Comparison of ENCODE assay signal across 28 mouse cellular contexts in the genomic region with DNA sequence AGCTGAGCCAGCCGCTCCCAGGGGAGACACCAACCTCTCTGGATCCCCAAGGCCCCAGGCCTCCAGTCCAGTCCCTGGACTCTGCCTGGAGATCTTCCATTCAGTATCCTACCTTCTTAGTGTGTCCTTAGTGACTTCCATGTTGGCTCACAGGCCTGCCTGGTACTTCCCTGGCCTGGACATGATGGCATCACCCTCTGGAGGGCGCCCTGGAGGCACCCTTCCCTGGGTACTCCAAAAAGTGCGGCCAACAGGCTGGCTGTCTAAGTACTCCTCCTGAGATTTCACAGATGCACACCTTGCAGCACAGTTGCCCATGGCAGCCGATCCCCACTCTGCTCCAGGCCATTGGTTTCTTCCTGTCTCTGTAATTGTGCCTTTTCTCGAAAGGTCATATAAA. TPM values are rescaled to one million over a fixed set of nuclear protein-coding genes. Genes with fewer than 3 reads are reported as not detected.
DNase-seq lines count a peak whose midpoint lies in the region; TF ChIP-seq lines count a peak whose summit lies in the region.
"Had no signal": no experiment of that assay in that cellular context is flagged by ENCODE, and none has a peak within 500 bp of the region (broad histone marks: within the 10 kb centered on the region; RNA-seq: fewer than 3 reads in every experiment).

No protein-coding gene starts in this region.

- TF ChIP-seq POLR2A in brain, embryonic 14.5 days (IDR thresholded peaks at IDR 0.05; ENCODE audit: borderline replicate concordance, extremely low read depth, insufficient read depth, insufficient read length, poor library complexity, severe bottlenecking): no peak

- peaks cover 5% of the 10 kb centered on the region; the same call in 1 of the 2 replicates for H3K27me3 ChIP-seq in E14TG2a.4 (ENCODE audit: insufficient read depth, low read length)
- H3K27me3 ChIP-seq: hindbrain, embryonic 12.5 days; neural tube, embryonic 12.5 days; stomach, embryonic 15.5 days had no signal

- no peaks in the 10 kb centered on the region for H3K9me3 ChIP-seq in E14TG2a.4 (ENCODE audit: low read length)
- H3K9me3 ChIP-seq: embryonic facial prominence, embryonic 13.5 days; forebrain, embryonic 10.5 days; heart, embryonic 10.5 days; heart, embryonic 15.5 days; hindbrain, embryonic 12.5 days; limb, embryonic 10.5 days; limb, embryonic 15.5 days; liver, embryonic 15.5 days; midbrain, embryonic 10.5 days; neural tube, embryonic 12.5 days; stomach, embryonic 15.5 days had no signal

- peak; percentile 20 for TF ChIP-seq CTCF in E14TG2a.4 (conservative IDR thresholded peaks at IDR 0.05; ENCODE audit: low read length)
- peak; percentile 0; the same call in 1 of the 2 replicates for TF ChIP-seq CTCF in brain, embryonic 14.5 days (IDR thresholded peaks at IDR 0.05; ENCODE audit: borderline replicate concordance, extremely low read depth, insufficient read depth, insufficient read length)

- H3K36me3 ChIP-seq in E14TG2a.4 (ENCODE audit: insufficient read depth, low read length): no peaks in the 10 kb centered on the region
- H3K36me3 ChIP-seq: embryonic facial prominence, embryonic 13.5 days; forebrain, embryonic 10.5 days; heart, embryonic 10.5 days; heart, embryonic 15.5 days; hindbrain, embryonic 12.5 days; limb, embryonic 10.5 days; limb, embryonic 15.5 days; liver, embryonic 15.5 days; midbrain, embryonic 10.5 days; neural tube, embryonic 12.5 days; stomach, embryonic 15.5 days had no signal

- no peak overlapping the region for H3K4me3 ChIP-seq in E14TG2a.4 (replicated peaks; ENCODE audit: low read length)
- H3K4me3 ChIP-seq: embryonic facial prominence, embryonic 13.5 days; forebrain, embryonic 10.5 days; heart, embryonic 10.5 days; heart, embryonic 15.5 days; hindbrain, embryonic 12.5 days; limb, embryonic 10.5 days; limb, embryonic 15.5 days; liver, embryonic 15.5 days; midbrain, embryonic 10.5 days; myocyte; neural tube, embryonic 12.5 days; stomach, embryonic 15.5 days had no signal

- H3K4me1 ChIP-seq in E14TG2a.4 (replicated peaks; ENCODE audit: low read depth, low read length): peaks cover 58% of the 10 kb centered on the region
- H3K4me1 ChIP-seq: embryonic facial prominence, embryonic 13.5 days; forebrain, embryonic 10.5 days; heart, embryonic 10.5 days; heart, embryonic 15.5 days; limb, embryonic 10.5 days; limb, embryonic 15.5 days; liver, embryonic 15.5 days; stomach, embryonic 15.5 days had no signal

- DNase-seq in adrenal gland, postnatal 14 days: peak; percentile 63
- no peak for DNase-seq in adrenal gland, postnatal 4 days (ENCODE audit: low spot score in 2 of 2)
- peak; percentile 3 for DNase-seq in layer of hippocampus, adult 9-11 months
- no peak for DNase-seq in layer of hippocampus, postnatal 14 days (ENCODE audit: low spot score in 2 of 2)
- no peak for DNase-seq in brain, embryonic 14.5 days (ENCODE audit: low read depth)
- DNase-seq in heart, postnatal 4 days: no peak
- DNase-seq in right cerebral cortex, adult 18-20 months: no peak
- DNase-seq: cerebellum, adult 11 months; cerebellum, adult 9-11 months; gastrocnemius, postnatal 25 days; heart, adult 11 months; kidney, adult 8-10 months; kidney, postnatal 10 days; lung, embryonic 14.5 days; thymus, postnatal 25 days had no signal

RNA-seq across cellular contexts. Expression of gene Dlgap4, which starts 42.1 kb away (rescaled TPM):
- total RNA-seq in adrenal gland, postnatal 14 days (2021): 39.3 and 51.3 TPM in 2 replicates
- 10 to 100 TPM; 52.4 to 53.9 TPM for total RNA-seq in adrenal gland, postnatal 4 days (2021)
- 100 to 1,000 TPM; 194 TPM for total RNA-seq in layer of hippocampus, postnatal 14 days (2021)
- 344 and 397 TPM in 2 replicates for polyA plus RNA-seq in brain, embryonic 14.5 days (2012; rRNA removed)
- total RNA-seq in heart, postnatal 4 days (2021): 10 to 100 TPM; 57.1 to 58.3 TPM

Comparison
In these comparisons a context has a peak if more than half of its experiments do, and no peak if none do; other contexts are left out.
1. DNase-seq: peak in adrenal gland, postnatal 14 days (single experiment) and layer of hippocampus, adult 9-11 months (single experiment); none in adrenal gland, postnatal 4 days (0 of 2), layer of hippocampus, postnatal 14 days (0 of 2), brain, embryonic 14.5 days (single experiment), heart, postnatal 4 days (single experiment) and right cerebral cortex, adult 18-20 months (single experiment).